Mouse (Mus musculus): ENCODE results near the gene Anapc15-ps. TPM values are rescaled to one million over a fixed set of nuclear protein-coding genes. Genes with fewer than 3 reads are reported as not detected.

The Anapc15-ps gene
- total RNA-seq, 1 experiment from 2014 or later: not detected

- peak; percentile 82 for ATAC-seq (replicated peaks; ENCODE audit: insufficient number of reproducible peaks, low FRiP score, low TSS enrichment, poor library complexity, severe bottlenecking)
These were observed 4.3 kb upstream of the Anapc15-ps start for GRCm38 (mm10) chr10:95677356-95678109.

- ATAC-seq (replicated peaks; ENCODE audit: insufficient number of reproducible peaks, low FRiP score, low TSS enrichment, poor library complexity, severe bottlenecking): no peak
These were observed 3.7 kb upstream of the Anapc15-ps start for GRCm38 (mm10) chr10:95676991-95677355.

- no peak for ATAC-seq (replicated peaks; ENCODE audit: insufficient number of reproducible peaks, low FRiP score, low TSS enrichment, poor library complexity, severe bottlenecking)
These were observed 3.1 kb upstream of the Anapc15-ps start for GRCm38 (mm10) chr10:95676387-95676786.

- no peak for ATAC-seq (replicated peaks; ENCODE audit: insufficient number of reproducible peaks, low FRiP score, low TSS enrichment, poor library complexity, severe bottlenecking)
These were observed 2.2 kb downstream of the Anapc15-ps start for GRCm38 (mm10) chr10:95670781-95671780.

- ATAC-seq (replicated peaks; ENCODE audit: insufficient number of reproducible peaks, low FRiP score, low TSS enrichment, poor library complexity, severe bottlenecking): no peak
These were observed 3.4 kb downstream of the Anapc15-ps start for GRCm38 (mm10) chr10:95669872-95670271.

GRCm38 (mm10) chr10:95669034-95669433 lies 4.2 kb downstream of the Anapc15-ps start:
- ATAC-seq (replicated peaks; ENCODE audit: insufficient number of reproducible peaks, low FRiP score, low TSS enrichment, poor library complexity, severe bottlenecking): no peak

GRCm38 (mm10) chr10:95667371-95668030 lies 5.8 kb downstream of the Anapc15-ps start:
- ATAC-seq (replicated peaks; ENCODE audit: insufficient number of reproducible peaks, low FRiP score, low TSS enrichment, poor library complexity, severe bottlenecking): no peak

- no peak for ATAC-seq (replicated peaks; ENCODE audit: insufficient number of reproducible peaks, low FRiP score, low TSS enrichment, poor library complexity, severe bottlenecking)
These were observed 6.5 kb downstream of the Anapc15-ps start for GRCm38 (mm10) chr10:95666791-95667190.

GRCm38 (mm10) chr10:95665426-95665990 lies 7.7 kb downstream of the Anapc15-ps start:
- ATAC-seq (replicated peaks; ENCODE audit: insufficient number of reproducible peaks, low FRiP score, low TSS enrichment, poor library complexity, severe bottlenecking): no peak

- ATAC-seq (replicated peaks; ENCODE audit: insufficient number of reproducible peaks, low FRiP score, low TSS enrichment, poor library complexity, severe bottlenecking): no peak
These were observed 8.6 kb downstream of the Anapc15-ps start for GRCm38 (mm10) chr10:95664613-95665012.

- no peak for ATAC-seq (replicated peaks; ENCODE audit: insufficient number of reproducible peaks, low FRiP score, low TSS enrichment, poor library complexity, severe bottlenecking)
These were observed 12.9 kb downstream of the Anapc15-ps start for GRCm38 (mm10) chr10:95660356-95660755.

GRCm38 (mm10) chr10:95659471-95660150 lies 13.6 kb downstream of the Anapc15-ps start:
- no peak for ATAC-seq (replicated peaks; ENCODE audit: insufficient number of reproducible peaks, low FRiP score, low TSS enrichment, poor library complexity, severe bottlenecking)

GRCm38 (mm10) chr10:95658836-95659343 lies 14.4 kb downstream of the Anapc15-ps start:
- ATAC-seq (replicated peaks; ENCODE audit: insufficient number of reproducible peaks, low FRiP score, low TSS enrichment, poor library complexity, severe bottlenecking): no peak

- no peak; the same call in 1 of the 2 replicates for ATAC-seq (replicated peaks; ENCODE audit: insufficient number of reproducible peaks, low FRiP score, low TSS enrichment, poor library complexity, severe bottlenecking)
These were observed 16.7 kb downstream of the Anapc15-ps start for GRCm38 (mm10) chr10:95656236-95657225.

GRCm38 (mm10) chr10:95652131-95652530 lies 21.1 kb downstream of the Anapc15-ps start:
- ATAC-seq (replicated peaks; ENCODE audit: insufficient number of reproducible peaks, low FRiP score, low TSS enrichment, poor library complexity, severe bottlenecking): no peak

- ATAC-seq (replicated peaks; ENCODE audit: insufficient number of reproducible peaks, low FRiP score, low TSS enrichment, poor library complexity, severe bottlenecking): no peak
These were observed 24.8 kb downstream of the Anapc15-ps start for GRCm38 (mm10) chr10:95648326-95648888.

- ATAC-seq (replicated peaks; ENCODE audit: insufficient number of reproducible peaks, low FRiP score, low TSS enrichment, poor library complexity, severe bottlenecking): no peak
These were observed 26.1 kb downstream of the Anapc15-ps start for GRCm38 (mm10) chr10:95647128-95647527.

Data from monocyte, adult 5-6 weeks (primary cell).